Mouse (Mus musculus) forebrain, postnatal 0 days (tissue): ENCODE data around the gene Gsk3b. TPM values are rescaled to one million over a fixed set of nuclear protein-coding genes. Genes with fewer than 3 reads are reported as not detected.

Experiments used
- ATAC-seq: fragments of 200-750 bp; cut with Nextera tagmentation; 2 replicates; pipeline ENCODE4 v1.8.0; 2017; ENCODE audit warnings: mild to moderate bottlenecking, moderate library complexity
- DNase-seq: peaks from one replicate; pipeline ENCODE4 v3.0.0-alpha.2; 2015
- H3K27ac ChIP-seq: fragments of 300-500 bp; sonication (generic); 2 replicates; pipeline ENCODE4 v1.5.1; 2014; ENCODE audit warnings: low read depth, mild to moderate bottlenecking, antibody characterized with exemption, low read length, moderate library complexity, mixed read lengths
- H3K27me3 ChIP-seq: fragments of 300-500 bp; sonication (generic); 2 replicates; pipeline ENCODE4 v1.6.1; 2014; ENCODE audit warnings: mild to moderate bottlenecking, low read length, mixed read lengths; ENCODE audit not compliant: insufficient read depth
- H3K36me3 ChIP-seq: fragments of 300-500 bp; sonication (generic); 2 replicates; pipeline ENCODE4 v1.6.1; 2014; ENCODE audit warnings: mild to moderate bottlenecking, moderate library complexity; ENCODE audit not compliant: insufficient read depth
- H3K4me1 ChIP-seq: fragments of 300-500 bp; sonication (generic); 2 replicates; pipeline ENCODE4 v1.6.1; 2014; ENCODE audit warnings: antibody characterized with exemption; ENCODE audit not compliant: insufficient read depth
- H3K4me2 ChIP-seq: fragments of 300-500 bp; sonication (generic); 2 replicates; pipeline ENCODE4 v1.6.1; 2014; ENCODE audit warnings: low read depth, mild to moderate bottlenecking, moderate library complexity
- H3K4me3 ChIP-seq: fragments of 300-500 bp; sonication (generic); 2 replicates; pipeline ENCODE4 v1.5.1; 2014; ENCODE audit warnings: low read depth, low read length, mixed read lengths
- H3K9ac ChIP-seq: fragments of 300-500 bp; sonication (generic); 2 replicates; pipeline ENCODE4 v1.6.1; 2014; ENCODE audit warnings: mild to moderate bottlenecking
- H3K9me3 ChIP-seq: fragments of 300-500 bp; sonication (generic); 2 replicates; pipeline ENCODE4 v1.6.1; 2016; ENCODE audit warnings: low read length
- CTCF ChIP-seq: sonication (generic); IDR thresholded peaks from 2 replicates; pipeline ENCODE4 v1.5.1; 2016; ENCODE audit warnings: antibody characterized with exemption, control low read depth, low read depth
- WGBS: fragments of 180-500 bp; shearing (Covaris S2); extraction: QIAGEN DNeasy Blood & Tissue Kit; methylation state at CpG from one replicate; pipeline ENCODE4 v1.1.7; 2014; 5-methylcytosine and 5-hydroxymethylcytosine counted together
- polyA plus RNA-seq: library from polyadenylated mRNA; unstranded; fragments of >200 nt; fragmentation: Nextera tagmentation; extraction: Ambion mirVana; gene quantifications from 2 replicates; pipeline ENCODE4 v1.2.1, GENCODE M21; 2015
- total RNA-seq: library from RNA; depleted of rRNA; stranded (reverse); fragments of >200 nt; gene quantifications from 2 replicates; pipeline ENCODE4 v1.2.3, GENCODE M21; 2014

Gene Gsk3b
- total and polyA plus RNA-seq, 2 experiments from 2014 or later: 132 to 141 TPM

GRCm38 (mm10) chr16:38280951-38281350, 192.2 kb downstream of the Gsk3b start:
- Histone ChIP-seq H3K9ac (no peak overlapping the region), H3K27me3 (no peaks in the 10 kb centered on the region), H3K27ac (no peak overlapping the region), H3K9me3 (no peaks in the 10 kb centered on the region), H3K4me1 (no peaks in the 10 kb centered on the region), H3K4me3 (no peak overlapping the region), H3K4me2 (no peak overlapping the region), H3K36me3 (no peaks in the 10 kb centered on the region)
- ATAC-seq (no peak), DNase-seq (no peak)
- TF ChIP-seq CTCF: no peak
- WGBS: 84% methylated on average over 7 of the region's 7 CpGs

GRCm38 (mm10) chr16:38282559-38283160, 193.9 kb downstream of the Gsk3b start:
- no peak for TF ChIP-seq CTCF
- 81% methylated on average over 7 of the region's 7 CpGs for WGBS

GRCm38 (mm10) chr16:38283300-38283699, 194.5 kb downstream of the Gsk3b start:
- Histone ChIP-seq H3K9me3 (no peaks in the 10 kb centered on the region), H3K36me3 (no peaks in the 10 kb centered on the region), H3K4me1 (no peaks in the 10 kb centered on the region), H3K27me3 (no peaks in the 10 kb centered on the region), H3K4me3 (no peak overlapping the region), H3K4me2 (no peak overlapping the region), H3K9ac (no peak overlapping the region), H3K27ac (no peak overlapping the region)
- no peak for TF ChIP-seq CTCF
- ATAC-seq: no peak; the same call in 1 of the 2 replicates
- DNase-seq: no peak
- 34% methylated on average over 3 of the region's 3 CpGs for WGBS

More at GRCm38 (mm10) chr16:38282559-38283160, 193.9 kb downstream of the Gsk3b start:
- no peak for ATAC-seq
- no peaks in the 10 kb centered on the region for H3K9me3 ChIP-seq
- no peaks in the 10 kb centered on the region for H3K4me1 ChIP-seq
- H3K36me3 ChIP-seq: no peaks in the 10 kb centered on the region
- H3K27me3 ChIP-seq: no peaks in the 10 kb centered on the region
- H3K4me3 ChIP-seq: no peak overlapping the region
- H3K27ac ChIP-seq: no peak overlapping the region
- no peak overlapping the region for H3K4me2 ChIP-seq
- no peak for DNase-seq
- no peak overlapping the region for H3K9ac ChIP-seq

- Histone ChIP-seq H3K4me3 (no peak overlapping the region), H3K27me3 (no peaks in the 10 kb centered on the region), H3K27ac (no peak overlapping the region), H3K36me3 (no peaks in the 10 kb centered on the region), H3K9ac (no peak overlapping the region), H3K4me1 (no peaks in the 10 kb centered on the region), H3K9me3 (no peaks in the 10 kb centered on the region), H3K4me2 (no peak overlapping the region)
- 88% methylated on average over 7 of the region's 7 CpGs for WGBS
- no peak for TF ChIP-seq CTCF
- DNase-seq: no peak
- no peak for ATAC-seq
These were observed 197.0 kb downstream of the Gsk3b start for GRCm38 (mm10) chr16:38285801-38286200.

- no peak overlapping the region for H3K4me2 ChIP-seq
- H3K9ac ChIP-seq: no peak overlapping the region
- 76% methylated on average over 4 of the region's 4 CpGs for WGBS
- H3K27me3 ChIP-seq: no peaks in the 10 kb centered on the region
- no peak overlapping the region for H3K27ac ChIP-seq
- no peaks in the 10 kb centered on the region for H3K9me3 ChIP-seq
- no peaks in the 10 kb centered on the region for H3K36me3 ChIP-seq
- ATAC-seq: no peak
- no peak for TF ChIP-seq CTCF
- H3K4me1 ChIP-seq: no peaks in the 10 kb centered on the region
- no peak overlapping the region for H3K4me3 ChIP-seq
- DNase-seq: no peak
These were observed 197.7 kb downstream of the Gsk3b start for GRCm38 (mm10) chr16:38286541-38286940.

- no peak overlapping the region for H3K4me2 ChIP-seq
- no peak for TF ChIP-seq CTCF
- no peak for DNase-seq
- no peak overlapping the region for H3K9ac ChIP-seq
- H3K36me3 ChIP-seq: no peaks in the 10 kb centered on the region
- WGBS: 87% methylated on average over 6 of the region's 6 CpGs
- H3K9me3 ChIP-seq: no peaks in the 10 kb centered on the region
- no peak for ATAC-seq
- no peaks in the 10 kb centered on the region for H3K4me1 ChIP-seq
- H3K4me3 ChIP-seq: no peak overlapping the region
- no peak overlapping the region for H3K27ac ChIP-seq
- H3K27me3 ChIP-seq: no peaks in the 10 kb centered on the region
These were observed 198.6 kb downstream of the Gsk3b start for GRCm38 (mm10) chr16:38287357-38287756.

GRCm38 (mm10) chr16:38287762-38288161, 199.0 kb downstream of the Gsk3b start:
- H3K27me3 ChIP-seq: no peaks in the 10 kb centered on the region
- H3K4me3 ChIP-seq: no peak overlapping the region
- TF ChIP-seq CTCF: no peak
- H3K4me1 ChIP-seq: no peaks in the 10 kb centered on the region
- H3K27ac ChIP-seq: no peak overlapping the region
- no peak overlapping the region for H3K4me2 ChIP-seq
- DNase-seq (no peak), ATAC-seq (no peak)
- 88% methylated on average over 3 of the region's 3 CpGs for WGBS
- H3K36me3 ChIP-seq: no peaks in the 10 kb centered on the region
- H3K9ac ChIP-seq: no peak overlapping the region
- no peaks in the 10 kb centered on the region for H3K9me3 ChIP-seq
